Mouse (Mus musculus): ENCODE data around the gene Gm3336.

DNA sequence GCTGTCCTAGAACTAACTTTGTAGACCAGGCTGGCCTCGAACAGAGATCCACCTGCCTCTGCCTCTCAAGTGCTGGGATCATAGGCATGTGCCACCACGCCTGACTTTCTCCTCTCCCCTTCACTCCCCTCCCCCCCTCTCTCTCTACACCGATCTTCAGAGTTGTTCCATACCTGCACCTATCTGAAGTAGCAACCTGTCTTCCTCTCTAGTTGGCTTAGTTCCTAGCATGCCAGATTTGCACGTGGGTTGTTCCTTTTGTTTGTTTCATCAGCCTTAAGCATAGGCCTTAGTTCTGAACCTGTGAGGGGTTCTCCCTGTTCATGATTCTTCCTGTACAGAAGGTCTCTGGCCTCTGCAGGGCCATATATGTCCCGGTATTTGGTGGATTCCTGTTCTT lies 19.4 kb downstream of the Gm3336 start:
- TF ChIP-seq POLR2AphosphoS2 (IDR thresholded peaks at IDR 0.05; ENCODE audit: insufficient read length, low read depth) (no peak), POLR2A (IDR thresholded peaks at IDR 0.05; ENCODE audit: insufficient read length, low read depth) (no peak), USF1 (IDR thresholded peaks at IDR 0.05; ENCODE audit: low read depth) (no peak)
